Mouse (Mus musculus) lung, adult 2 months (tissue): ENCODE measurements around the gene Olfr307.

Source experiments
- CTCF ChIP-seq: fragments of 200-500 bp; IDR thresholded peaks from 2 replicates; pipeline ENCODE4 v1.5.1; 2011; ENCODE audit warnings: mild to moderate bottlenecking, low read length, control low read depth; ENCODE audit not compliant: insufficient read depth
- POLR2A ChIP-seq: fragments of 200-500 bp; IDR thresholded peaks from 2 replicates; pipeline ENCODE4 v1.6.1; 2011; ENCODE audit warnings: low read depth, mild to moderate bottlenecking, control low read depth, low read length, borderline replicate concordance; ENCODE audit errors: extremely low read depth

DNA sequence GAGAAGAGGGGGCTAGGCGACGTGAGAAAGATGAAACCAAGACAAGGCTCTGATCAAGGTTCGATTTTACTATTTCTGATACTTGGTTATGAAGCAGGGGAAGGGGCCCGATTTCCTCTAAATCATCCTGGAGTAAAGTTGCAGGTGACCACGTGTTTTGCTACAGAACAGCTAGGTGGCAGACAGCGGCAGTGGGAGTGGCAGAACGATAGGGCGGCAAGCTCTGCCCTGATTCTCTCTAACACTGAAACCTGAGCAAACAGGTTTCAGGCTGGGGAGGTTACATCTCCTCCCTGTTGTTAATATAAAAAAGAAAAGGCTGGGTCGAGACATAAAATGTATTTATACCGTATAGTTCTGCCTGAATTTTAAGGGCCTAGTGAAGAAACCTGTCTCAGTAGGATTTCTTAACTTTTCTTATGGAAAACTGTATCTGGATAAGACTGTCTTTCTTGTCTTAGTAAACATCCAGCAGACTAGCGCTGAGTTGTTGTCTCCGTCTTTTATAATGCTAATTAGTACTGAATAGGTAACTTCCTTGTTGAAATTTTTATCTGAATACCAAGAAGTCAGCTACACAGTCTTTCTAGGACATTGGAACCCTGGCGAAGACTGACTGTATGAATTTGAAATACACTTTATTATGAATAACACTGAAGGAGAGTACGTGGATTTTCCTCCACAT, 5.6 kb upstream of the Olfr307 start:
- TF ChIP-seq POLR2A (no peak), CTCF (no peak)
